Mouse (Mus musculus): ENCODE measurements around the gene Nmnat2.
A peak's percentile ranks its signal among the peaks of the same experiment; 100 is the strongest.

The Nmnat2 gene

DNA sequence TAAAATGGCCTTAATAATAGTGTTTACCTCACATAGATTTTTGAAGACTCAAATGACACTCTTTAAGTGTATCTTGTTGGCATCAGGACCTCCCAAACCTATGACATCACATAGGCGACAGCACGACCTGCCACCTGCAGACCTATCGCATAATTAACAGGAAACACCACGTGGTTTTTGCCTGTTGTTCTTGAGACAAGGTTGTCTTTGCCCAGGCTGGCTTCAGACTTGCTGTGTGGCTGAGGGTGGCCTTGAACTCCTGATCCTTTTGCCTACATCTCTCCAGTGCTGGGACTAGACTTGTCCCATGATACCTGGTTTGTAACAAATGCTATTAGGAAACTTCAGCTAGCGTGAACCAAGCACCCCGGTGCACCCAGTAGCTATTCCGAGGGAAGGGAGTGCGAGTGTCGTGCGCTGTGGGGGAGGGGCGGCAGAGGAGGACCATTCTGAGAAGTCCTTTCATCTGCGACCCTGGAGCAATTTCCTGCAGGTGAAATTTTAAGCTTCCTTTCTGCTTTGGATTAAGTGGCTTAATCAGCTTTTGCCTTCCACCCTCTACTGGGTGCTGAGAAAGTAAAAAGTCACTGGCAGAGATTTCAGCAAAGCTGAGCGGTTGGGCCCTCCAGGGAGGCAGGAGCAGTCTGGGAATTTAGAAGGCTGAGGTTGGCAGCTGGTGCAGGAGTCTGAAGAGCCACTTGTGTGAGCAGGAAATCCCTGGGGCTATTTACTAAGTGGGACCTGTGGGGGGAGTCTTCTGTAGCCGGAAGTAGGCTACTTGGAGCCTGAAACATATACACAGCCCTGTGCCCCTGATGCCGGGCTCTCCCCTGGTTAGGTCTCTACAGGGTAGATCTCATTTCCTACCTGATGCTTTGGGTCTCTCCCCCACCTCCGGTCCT, 141.3 kb downstream of the Nmnat2 start:
- peak; percentile 48 for DNase-seq

DNA sequence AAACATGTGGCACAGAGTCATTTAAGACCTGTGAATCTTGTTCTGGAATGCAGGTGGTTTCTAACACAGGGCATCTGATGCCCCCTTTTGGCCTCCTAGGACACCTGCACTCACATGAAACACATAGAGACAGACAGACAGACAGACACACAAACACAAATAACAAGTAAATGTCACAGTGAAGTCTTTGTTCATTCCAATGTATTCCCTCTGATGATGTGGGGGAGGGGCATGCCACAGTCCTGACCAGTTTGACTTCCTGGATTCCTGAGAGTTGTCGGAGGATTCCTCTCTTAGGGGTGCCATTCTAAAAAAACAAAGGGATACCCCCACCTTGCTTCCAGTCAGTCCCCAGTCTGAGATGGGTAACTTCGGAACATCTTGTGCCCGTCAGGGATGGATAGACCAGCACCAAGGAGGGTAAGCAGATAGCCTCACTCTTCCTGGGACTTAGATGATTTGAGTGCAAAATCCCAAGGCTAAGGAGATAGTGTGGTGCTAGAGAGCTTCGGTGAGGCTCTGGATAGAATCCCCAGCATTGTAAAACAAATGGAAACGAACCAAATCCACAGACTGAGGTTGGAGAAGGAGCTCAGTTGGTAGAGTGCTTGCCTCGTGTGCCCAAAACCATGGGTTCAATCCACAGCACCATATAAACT, 142.4 kb downstream of the Nmnat2 start:
- no peak for DNase-seq

GRCm38 (mm10) chr1:153098586-153098985, 143.8 kb downstream of the Nmnat2 start:
- no peak for DNase-seq

- DNase-seq = no peak
Observed at GRCm38 (mm10) chr1:153100912-153101311, 146.1 kb downstream of the Nmnat2 start.

DNA sequence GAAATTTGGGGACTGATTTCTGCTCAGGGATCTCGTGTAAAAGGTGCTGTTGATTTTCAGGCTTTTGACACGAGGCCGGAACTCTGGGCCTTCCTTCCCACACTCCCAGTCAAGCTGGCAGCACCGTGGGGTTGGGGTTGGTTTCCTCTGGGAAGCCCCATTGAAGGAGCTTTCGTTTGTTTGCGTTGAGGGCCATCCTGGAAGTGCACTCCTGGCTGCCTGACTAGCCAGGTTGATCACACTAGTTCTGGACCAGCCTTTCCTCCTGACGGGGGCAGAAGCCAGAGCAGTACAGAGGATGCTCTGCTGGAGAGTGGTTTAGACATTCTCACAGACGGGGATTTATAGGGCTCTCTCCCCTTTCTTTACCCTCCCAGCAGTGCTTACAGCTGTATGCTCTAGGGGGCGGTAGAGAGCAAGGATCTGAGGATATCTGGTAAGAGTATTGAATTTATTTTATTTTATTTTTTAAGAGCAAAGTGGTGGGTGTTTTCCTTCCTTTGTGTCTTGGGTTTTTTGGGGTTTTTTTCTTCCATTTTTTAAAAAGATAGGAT, 146.6 kb downstream of the Nmnat2 start:
- DNase-seq = peak; percentile 79

DNA sequence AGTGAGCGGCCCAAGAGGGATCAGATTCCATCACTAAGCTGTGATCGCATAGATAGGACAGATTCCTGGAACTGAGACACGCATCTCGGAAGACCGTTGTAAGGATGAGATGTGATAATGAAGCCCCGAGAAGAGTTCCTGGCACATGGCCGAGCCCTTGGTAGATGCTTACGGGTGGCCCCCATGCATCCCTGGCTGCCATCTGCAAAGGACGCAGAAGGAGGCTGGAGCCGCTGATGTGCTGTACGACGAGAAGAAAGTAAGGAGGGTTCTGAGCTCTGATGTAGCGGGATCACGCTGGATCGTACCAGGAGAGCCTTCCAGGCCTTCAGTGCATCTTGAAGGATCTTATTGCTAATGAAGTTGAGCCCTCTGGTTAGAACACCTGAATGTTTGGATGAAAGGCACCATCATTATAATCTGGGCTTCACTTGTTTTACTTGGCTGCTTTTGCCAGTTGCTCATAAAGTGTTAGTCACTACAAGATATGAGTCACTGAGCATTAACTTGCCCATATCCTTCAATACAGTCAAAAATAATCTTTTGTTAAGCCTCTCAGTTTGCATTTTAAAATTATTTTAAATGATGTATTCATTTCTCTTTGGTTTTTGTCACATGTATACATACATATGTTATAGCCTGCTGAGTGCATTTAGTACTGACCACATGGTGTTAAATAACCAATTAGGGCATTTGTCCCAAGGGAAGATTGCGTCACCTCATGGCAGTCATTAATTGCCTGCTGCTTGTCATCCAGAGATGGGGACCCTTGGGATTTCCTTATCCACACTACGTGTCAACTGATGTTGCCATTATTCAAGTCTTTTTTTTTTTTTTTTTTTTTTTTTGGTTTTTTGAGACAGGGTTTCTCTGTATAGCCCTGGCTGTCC, 147.7 kb downstream of the Nmnat2 start:
- DNase-seq = no peak

- no peak for DNase-seq
Observed at GRCm38 (mm10) chr1:153103186-153103554, 148.4 kb downstream of the Nmnat2 start.

GRCm38 (mm10) chr1:153104804-153105203, 150.0 kb downstream of the Nmnat2 start:
- DNase-seq = no peak

DNA sequence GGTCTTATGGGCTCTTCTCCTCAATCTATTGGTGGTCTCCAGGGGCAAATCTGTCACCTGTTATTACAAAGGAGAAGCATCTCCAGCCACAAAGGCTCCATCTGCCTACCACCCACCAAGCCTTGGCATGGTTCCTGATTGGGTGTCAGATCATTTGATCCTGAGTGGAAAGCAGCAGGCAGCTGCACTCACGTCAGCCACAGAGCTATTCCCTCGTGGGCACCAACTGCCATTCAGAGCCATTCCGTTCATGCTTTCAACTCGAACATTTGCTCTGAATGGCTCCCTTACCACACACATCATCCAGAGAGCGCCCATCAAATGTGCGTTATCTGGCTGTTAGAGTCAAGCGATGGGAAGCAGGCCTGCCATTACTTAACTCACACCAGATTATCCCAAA, 153.1 kb downstream of the Nmnat2 start:
- no peak for DNase-seq

GRCm38 (mm10) chr1:153109346-153109745, 154.6 kb downstream of the Nmnat2 start:
- DNase-seq = no peak

DNA sequence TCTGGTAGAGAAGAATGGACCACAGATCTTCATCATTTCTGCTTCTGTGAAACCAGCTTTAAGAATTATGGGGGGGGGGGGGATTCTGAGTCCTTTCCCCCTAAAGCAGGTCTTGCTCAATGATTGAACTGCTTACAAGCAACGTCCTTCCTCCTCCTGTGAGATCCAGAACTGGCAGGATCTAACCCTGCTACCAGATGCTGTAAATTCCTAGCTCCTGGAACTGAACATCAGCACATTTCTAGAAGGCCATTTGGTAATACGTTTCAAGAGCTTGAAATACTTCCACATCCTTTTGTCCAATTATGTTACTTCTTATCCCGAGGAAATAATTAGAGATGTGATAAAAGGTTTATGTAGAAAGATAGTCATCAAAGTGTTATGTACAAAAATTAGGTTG, 155.0 kb downstream of the Nmnat2 start:
- DNase-seq = no peak

- DNase-seq = no peak
Observed at GRCm38 (mm10) chr1:153111596-153111995, 156.8 kb downstream of the Nmnat2 start.

DNA sequence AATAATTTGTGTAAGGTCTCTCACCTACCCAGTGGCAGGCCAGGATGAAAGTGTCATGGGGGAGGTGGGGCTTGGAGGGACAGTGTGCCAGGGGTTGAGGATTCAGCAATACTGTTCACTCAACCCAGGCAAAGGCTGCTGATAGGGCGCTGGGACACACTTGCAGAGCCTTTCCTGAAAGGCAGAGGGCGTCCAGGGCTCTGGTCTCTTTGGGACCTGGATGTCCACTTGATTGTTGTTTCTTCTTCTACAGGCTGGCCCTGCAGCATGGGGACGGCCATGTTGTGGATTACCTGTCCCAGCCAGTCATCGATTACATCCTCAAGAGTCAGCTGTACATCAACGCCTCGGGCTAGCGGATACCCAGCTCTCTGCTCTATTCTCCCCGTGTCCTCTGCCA, 160.5 kb downstream of the Nmnat2 start:
- no peak for DNase-seq

- no peak for DNase-seq
Observed at GRCm38 (mm10) chr1:153120544-153120943, 165.8 kb downstream of the Nmnat2 start.

DNA sequence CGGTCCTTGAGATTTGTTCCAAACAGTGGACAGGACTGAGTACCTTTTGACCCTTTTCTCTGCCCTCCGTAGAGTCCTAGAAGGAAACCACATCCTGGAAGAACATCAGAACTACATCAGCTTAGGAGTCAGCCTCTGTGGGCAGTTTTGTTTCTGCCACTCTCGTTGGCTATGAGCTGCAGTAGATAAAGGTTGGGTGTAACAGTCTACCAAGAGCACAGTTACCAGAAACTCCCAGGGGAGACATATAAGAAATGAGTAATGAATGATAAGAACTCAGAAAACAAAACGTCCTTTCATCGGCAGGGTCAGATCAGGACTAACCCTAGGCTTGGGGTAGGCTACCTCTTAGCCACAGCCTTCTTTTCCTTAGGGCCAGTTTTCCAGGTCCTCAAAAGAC, 166.5 kb downstream of the Nmnat2 start:
- DNase-seq = no peak

DNA sequence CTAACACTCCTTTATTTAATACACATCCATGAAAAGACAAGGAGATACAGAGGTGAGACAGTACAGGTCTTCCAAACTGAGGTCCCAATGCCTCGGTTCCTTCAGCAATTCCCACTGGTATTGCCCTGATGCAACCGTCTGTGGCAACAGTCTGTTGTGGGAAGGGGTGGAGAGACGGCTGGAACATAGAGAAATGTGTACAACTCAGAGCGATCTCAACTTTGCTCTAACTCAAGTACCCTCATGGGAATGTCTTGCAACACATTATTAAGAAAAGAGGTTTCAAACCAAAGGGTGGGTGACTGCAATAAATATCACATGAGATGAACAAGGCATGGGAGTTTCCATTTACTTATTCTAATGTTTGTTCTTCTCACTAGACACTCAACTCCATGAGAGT, 168.0 kb downstream of the Nmnat2 start:
- DNase-seq = no peak

- DNase-seq = no peak
Observed at GRCm38 (mm10) chr1:153124502-153124901, 169.7 kb downstream of the Nmnat2 start.

GRCm38 (mm10) chr1:153125287-153126275, 170.8 kb downstream of the Nmnat2 start:
- no peak for DNase-seq

- DNase-seq = peak; percentile 28
Observed at GRCm38 (mm10) chr1:153126491-153127381, 171.9 kb downstream of the Nmnat2 start.

DNA sequence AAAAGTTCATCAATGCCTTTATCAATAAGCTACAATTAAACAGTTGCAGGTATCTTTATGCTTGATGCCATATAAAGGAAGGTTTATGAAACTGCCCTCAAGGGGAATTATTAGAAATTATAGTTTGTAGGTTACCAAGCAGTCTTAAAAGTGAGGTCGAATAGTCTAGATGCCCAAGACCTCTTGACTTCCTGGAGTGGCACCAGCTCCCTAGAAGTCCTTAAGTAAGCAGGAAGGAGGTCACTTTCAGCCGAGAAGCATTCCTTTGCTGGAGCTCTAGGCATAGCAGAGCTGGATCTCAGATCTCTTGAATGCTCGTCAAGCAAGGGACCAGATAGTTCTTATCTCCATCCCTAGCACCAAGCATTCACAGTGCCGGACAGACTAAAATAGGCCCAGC, 172.8 kb downstream of the Nmnat2 start:
- peak; percentile 42 for DNase-seq

DNA sequence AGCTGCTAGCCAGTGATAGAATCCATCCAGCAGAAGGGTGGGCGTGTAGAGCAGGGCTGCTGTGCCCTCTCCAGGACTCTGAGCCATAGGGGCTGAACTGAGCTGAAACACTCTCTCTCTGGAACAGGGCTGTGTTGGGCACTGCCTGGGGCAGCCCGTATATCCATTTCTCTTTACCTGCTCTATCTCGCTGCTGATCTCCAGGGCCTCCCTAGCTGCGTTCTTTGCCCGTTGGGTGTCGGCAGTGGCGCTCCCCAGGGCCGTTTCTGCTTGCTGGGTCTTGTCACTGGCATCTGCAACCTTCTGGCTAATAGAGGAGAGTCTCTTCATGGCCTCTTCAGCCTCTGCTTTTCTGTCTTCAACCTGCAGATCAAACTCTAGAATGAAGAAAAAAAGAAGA, 174.0 kb downstream of the Nmnat2 start:
- no peak for DNase-seq

All from lung, postnatal 14 days (tissue).